Mouse (Mus musculus) liver, postnatal 0 days (tissue): ENCODE data around the gene Lhb.

Source experiments
- CTCF ChIP-seq: sonication (generic); IDR thresholded peaks from 2 replicates; pipeline ENCODE4 v1.5.1; 2016; ENCODE audit warnings: antibody characterized with exemption, low read depth
- EP300 ChIP-seq: IDR thresholded peaks from 2 replicates; pipeline ENCODE4 v1.6.1; 2016; ENCODE audit warnings: antibody characterized with exemption, low read depth, mild to moderate bottlenecking

DNA sequence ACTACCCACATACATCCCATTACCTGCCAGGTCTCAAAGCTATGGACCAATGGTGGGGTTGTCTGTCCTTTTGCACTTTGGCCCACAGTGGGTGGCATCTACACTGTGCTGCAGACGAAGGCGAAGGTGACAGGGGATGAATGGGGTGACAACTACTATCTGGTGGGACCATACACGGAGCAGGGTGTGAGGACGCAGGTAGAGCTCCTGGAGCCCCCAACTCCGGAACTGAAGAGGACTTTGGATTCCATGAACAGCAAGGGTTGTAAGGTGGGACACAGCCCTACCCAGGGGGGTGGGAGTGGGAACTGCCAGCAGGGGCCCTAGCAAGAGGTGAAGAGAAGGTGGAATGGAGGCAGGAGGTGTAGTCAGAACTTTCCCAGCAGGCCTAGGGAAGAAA, 15.8 kb downstream of the Lhb start:
- TF ChIP-seq CTCF, result no peak
- no peak for TF ChIP-seq EP300
